Mouse (Mus musculus): Measurements from ENCODE around the gene Prdm2. TPM values are rescaled to one million over a fixed set of nuclear protein-coding genes. Genes with fewer than 3 reads are reported as not detected.

Gene Prdm2
- polyA plus RNA-seq, 1 experiment from 2014 or later = 11.5 TPM

- H3K27me3 ChIP-seq (replicated peaks; ENCODE audit: control insufficient read depth, insufficient read depth, low read length) = no peaks in the 10 kb centered on the region
- no peaks in the 10 kb centered on the region for H3K9me3 ChIP-seq (ENCODE audit: control insufficient read depth, low read length)
- H3K4me3 ChIP-seq (ENCODE audit: low read depth, low read length) = no peak overlapping the region
- no peak for ATAC-seq (ENCODE audit: low read depth)
- WGBS = 82% methylated on average over 12 of the region's 12 CpGs
- no peak overlapping the region for H3K9ac ChIP-seq (ENCODE audit: low read depth, low read length)
- H3K27ac ChIP-seq (replicated peaks; ENCODE audit: low read depth, low read length) = no peak overlapping the region
- DNase-seq (ENCODE audit: low spot score) = no peak
- no peak overlapping the region for H3K4me2 ChIP-seq (ENCODE audit: low read depth, low read length)
- H3K4me1 ChIP-seq (ENCODE audit: control insufficient read depth, insufficient read depth, low read length) = no peaks in the 10 kb centered on the region
- no peaks in the 10 kb centered on the region for H3K36me3 ChIP-seq (ENCODE audit: control insufficient read depth, insufficient read depth, low read length)
Observed at GRCm38 (mm10) chr4:143058765-143059344, 153.9 kb downstream of the Prdm2 start.

Small RNA genes lying within 50 kb of the gene (microRNA-seq; reads per million reads assigned to microRNA genes)
- 3.5 reads per million, percentile 17 among the genes with 10 or more reads in this experiment for gene Mir7021 (ENCODE audit: borderline number of aligned reads)

Other genes with a start within 250 kb of the Prdm2 start
- gene Pdpn, start 86.6 kb upstream of the Prdm2 start, polyA plus RNA-seq (2014; fragmentation: Nextera tagmentation; extraction: Ambion mirVana) = 67.1 and 70.2 TPM in 2 replicates
- gene Lrrc38, start 136.8 kb upstream of the Prdm2 start, polyA plus RNA-seq (2014; fragmentation: Nextera tagmentation; extraction: Ambion mirVana) = 2.2 and 2.3 TPM in 2 replicates
- gene Pramel1, start 181.4 kb upstream of the Prdm2 start, polyA plus RNA-seq (2014; fragmentation: Nextera tagmentation; extraction: Ambion mirVana) = not detected in 2 replicates
- 8.8 and 12.1 TPM in 2 replicates for gene Pramef8, start 199.4 kb upstream of the Prdm2 start, polyA plus RNA-seq (2014; fragmentation: Nextera tagmentation; extraction: Ambion mirVana)
- gene Oog4, start 237.3 kb upstream of the Prdm2 start, polyA plus RNA-seq (2014; fragmentation: Nextera tagmentation; extraction: Ambion mirVana) = not detected in 2 replicates